Mouse (Mus musculus) liver, adult 2 months (tissue): ENCODE measurements around the gene Tenm3.

Experiments
- CTCF ChIP-seq: fragments of 200-500 bp; IDR thresholded peaks from 2 replicates; pipeline ENCODE4 v1.5.1; 2011; ENCODE audit warnings: low read depth, low read length, control low read depth
- POLR2A ChIP-seq: fragments of 200-500 bp; IDR thresholded peaks from 2 replicates; pipeline ENCODE4 v1.6.1; 2011; ENCODE audit warnings: low read length, control low read depth; ENCODE audit not compliant: insufficient read depth; ENCODE audit errors: extremely low read depth

DNA sequence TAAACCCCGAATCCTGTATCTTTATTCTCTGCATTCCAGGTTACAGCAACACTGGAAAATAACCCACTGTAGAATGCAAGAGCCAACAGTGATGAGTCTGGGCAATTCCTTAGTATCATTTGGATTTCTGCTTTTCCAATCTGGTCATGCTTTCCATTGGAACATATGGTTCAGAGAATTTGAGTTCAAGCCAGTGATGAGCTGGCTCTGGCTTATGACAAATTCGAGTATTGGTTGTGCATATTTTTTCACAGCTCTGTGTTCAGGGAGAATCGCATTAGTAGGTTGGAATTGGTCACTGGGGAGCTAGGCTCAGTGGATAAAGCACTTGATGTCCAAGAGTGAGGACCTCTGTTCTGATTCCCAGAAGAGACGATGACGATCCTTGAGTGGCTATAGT, 36.8 kb upstream of the Tenm3 start:
- TF ChIP-seq POLR2A, result no peak
- no peak for TF ChIP-seq CTCF
